Mouse (Mus musculus) liver, embryonic 14.5 days (tissue): ENCODE results near the gene Rabepk.

Experiments used
- CTCF ChIP-seq: IDR thresholded peaks from 2 replicates; pipeline ENCODE4 v1.5.1; 2016; ENCODE audit warnings: antibody characterized with exemption, low read depth, control low read depth
- EP300 ChIP-seq: IDR thresholded peaks from 2 replicates; pipeline ENCODE4 v1.6.1; 2016; ENCODE audit warnings: antibody characterized with exemption, low read depth

GRCm38 (mm10) chr2:34804172-34804571 lies 4.5 kb upstream of the Rabepk start:
- TF ChIP-seq CTCF (no peak), EP300 (no peak)
